22 mouse cellular contexts compared by ENCODE assay signal in genomic region chr10:33107942-33108341, GRCm38 (mm10). TPM values are rescaled to one million over a fixed set of nuclear protein-coding genes. Genes with fewer than 3 reads are reported as not detected.
A peak's percentile ranks its signal among the peaks of the same experiment; 100 is the strongest.
DNase-seq lines count a peak whose midpoint lies in the region; ATAC-seq lines count a peak whose summit lies in the region.
"Had no signal": no experiment of that assay in that cellular context is flagged by ENCODE, and none has a peak within 500 bp of the region (broad histone marks: within the 10 kb centered on the region; RNA-seq: fewer than 3 reads in every experiment).

No protein-coding gene starts in this region.

- H3K27ac ChIP-seq in embryonic facial prominence, embryonic 14.5 days (replicated peaks; ENCODE audit: low read depth, low read length), result no peak overlapping the region
- no peak overlapping the region for H3K27ac ChIP-seq in embryonic facial prominence, embryonic 10.5 days (replicated peaks)
- H3K27ac ChIP-seq in hindbrain, embryonic 11.5 days (ENCODE audit: low read depth, low read length), result no peak overlapping the region
- H3K27ac ChIP-seq in hindbrain, embryonic 14.5 days, result no peak overlapping the region
- no peak overlapping the region for H3K27ac ChIP-seq in neural tube, embryonic 11.5 days (ENCODE audit: low read depth, low read length)
- H3K27ac ChIP-seq in neural tube, embryonic 15.5 days (replicated peaks), result no peak overlapping the region
- H3K27ac ChIP-seq: forebrain, embryonic 15.5 days; heart, adult 2 months; hindbrain, embryonic 10.5 days; intestine, embryonic 15.5 days had no signal

- H3K27me3 ChIP-seq in embryonic facial prominence, embryonic 14.5 days (replicated peaks; ENCODE audit: control insufficient read depth, insufficient read depth, low read length), result no peaks in the 10 kb centered on the region
- no peaks in the 10 kb centered on the region for H3K27me3 ChIP-seq in embryonic facial prominence, embryonic 10.5 days (replicated peaks; ENCODE audit: low read depth, poor library complexity, severe bottlenecking)
- H3K27me3 ChIP-seq in hindbrain, embryonic 11.5 days (ENCODE audit: control insufficient read depth, insufficient read depth, low read length), result no peaks in the 10 kb centered on the region
- no peaks in the 10 kb centered on the region for H3K27me3 ChIP-seq in hindbrain, embryonic 14.5 days (ENCODE audit: control insufficient read depth, insufficient read depth, low read length)
- H3K27me3 ChIP-seq in neural tube, embryonic 11.5 days (ENCODE audit: control insufficient read depth, insufficient read depth, low read length), result no peaks in the 10 kb centered on the region
- no peaks in the 10 kb centered on the region for H3K27me3 ChIP-seq in neural tube, embryonic 15.5 days (replicated peaks)
- H3K27me3 ChIP-seq: CH12.LX; forebrain, embryonic 15.5 days; heart, embryonic 12.5 days; intestine, embryonic 15.5 days had no signal

- H3K9ac ChIP-seq in embryonic facial prominence, embryonic 14.5 days (ENCODE audit: low read depth, low read length), result no peak overlapping the region
- H3K9ac ChIP-seq in hindbrain, embryonic 11.5 days (ENCODE audit: low read depth, low read length), result no peak overlapping the region
- H3K9ac ChIP-seq in hindbrain, embryonic 14.5 days, result no peak overlapping the region
- no peak overlapping the region for H3K9ac ChIP-seq in neural tube, embryonic 11.5 days (ENCODE audit: low read length)
- H3K9ac ChIP-seq in neural tube, embryonic 15.5 days (replicated peaks), result no peak overlapping the region
- H3K9ac ChIP-seq: forebrain, embryonic 15.5 days; heart, embryonic 12.5 days; intestine, embryonic 15.5 days had no signal

- no peak for ATAC-seq in embryonic facial prominence, embryonic 14.5 days (ENCODE audit: low read depth)
- ATAC-seq in hindbrain, embryonic 11.5 days (ENCODE audit: low FRiP score), result no peak
- ATAC-seq in hindbrain, embryonic 14.5 days (ENCODE audit: low FRiP score), result no peak
- ATAC-seq in neural tube, embryonic 11.5 days (ENCODE audit: insufficient read depth, low FRiP score, low TSS enrichment), result 0 out of 2 replicates have a peak, but pooled peaks have one; percentile 48
- ATAC-seq in neural tube, embryonic 15.5 days (ENCODE audit: low FRiP score), result no peak
- ATAC-seq: forebrain, embryonic 15.5 days; intestine, embryonic 15.5 days had no signal

- intact Hi-C loops in left cerebral cortex, postnatal 25 days (cut with DNase I), result no loop called here

- peak; percentile 11 for DNase-seq in embryonic facial prominence, embryonic 14.5 days (ENCODE audit: low spot score)
- no peak for DNase-seq in embryonic facial prominence, embryonic 10.5 days (ENCODE audit: low spot score)
- peak; percentile 1 for DNase-seq in hindbrain, embryonic 11.5 days (ENCODE audit: low spot score)
- DNase-seq in hindbrain, embryonic 14.5 days (ENCODE audit: low spot score), result no peak
- DNase-seq in neural tube, embryonic 11.5 days (ENCODE audit: low spot score), result no peak
- peak; percentile 84 for DNase-seq in retina, postnatal 1 day
- no peak for DNase-seq in left cerebral cortex, postnatal 25 days (ENCODE audit: low spot score in 2 of 2)
- DNase-seq: adrenal gland, adult 8-10 months; adrenal gland, postnatal 36 days; cerebellum, adult 11-12 months; cerebellum, adult 9-10 months; cerebellum, postnatal 25 days; gastrocnemius, postnatal 14 days; heart, adult 2 months; kidney, adult 18-20 months had no signal

- H3K9me3 ChIP-seq in embryonic facial prominence, embryonic 14.5 days (ENCODE audit: control insufficient read depth, low read length), result no peaks in the 10 kb centered on the region
- H3K9me3 ChIP-seq in embryonic facial prominence, embryonic 10.5 days, result no peaks in the 10 kb centered on the region
- no peaks in the 10 kb centered on the region for H3K9me3 ChIP-seq in hindbrain, embryonic 11.5 days (ENCODE audit: control insufficient read depth, low read length)
- H3K9me3 ChIP-seq in hindbrain, embryonic 14.5 days (ENCODE audit: control insufficient read depth, low read length), result no peaks in the 10 kb centered on the region
- no peaks in the 10 kb centered on the region for H3K9me3 ChIP-seq in neural tube, embryonic 11.5 days (ENCODE audit: control insufficient read depth, low read length)
- H3K9me3 ChIP-seq in neural tube, embryonic 15.5 days (replicated peaks), result no peaks in the 10 kb centered on the region
- H3K9me3 ChIP-seq: forebrain, embryonic 15.5 days; heart, embryonic 12.5 days; hindbrain, embryonic 10.5 days; intestine, embryonic 15.5 days had no signal

- no peaks in the 10 kb centered on the region for H3K4me1 ChIP-seq in embryonic facial prominence, embryonic 14.5 days (ENCODE audit: control insufficient read depth, insufficient read depth, low read length)
- no peaks in the 10 kb centered on the region for H3K4me1 ChIP-seq in embryonic facial prominence, embryonic 10.5 days
- no peaks in the 10 kb centered on the region for H3K4me1 ChIP-seq in hindbrain, embryonic 11.5 days (replicated peaks; ENCODE audit: control insufficient read depth, insufficient read depth, low read length)
- no peaks in the 10 kb centered on the region for H3K4me1 ChIP-seq in hindbrain, embryonic 14.5 days (replicated peaks; ENCODE audit: control insufficient read depth, insufficient read depth, low read length)
- no peaks in the 10 kb centered on the region for H3K4me1 ChIP-seq in neural tube, embryonic 11.5 days (ENCODE audit: control insufficient read depth, insufficient read depth, low read length)
- H3K4me1 ChIP-seq in neural tube, embryonic 15.5 days, result no peaks in the 10 kb centered on the region
- H3K4me1 ChIP-seq: forebrain, embryonic 15.5 days; heart, embryonic 12.5 days; hindbrain, embryonic 10.5 days; intestine, embryonic 15.5 days had no signal

- no peak overlapping the region for H3K4me2 ChIP-seq in embryonic facial prominence, embryonic 14.5 days (ENCODE audit: low read depth, low read length)
- H3K4me2 ChIP-seq in hindbrain, embryonic 11.5 days (replicated peaks; ENCODE audit: low read depth, low read length), result no peak overlapping the region
- no peak overlapping the region for H3K4me2 ChIP-seq in hindbrain, embryonic 14.5 days (replicated peaks)
- H3K4me2 ChIP-seq in neural tube, embryonic 11.5 days (ENCODE audit: low read depth), result no peak overlapping the region
- H3K4me2 ChIP-seq in neural tube, embryonic 15.5 days, result no peak overlapping the region
- H3K4me2 ChIP-seq: forebrain, embryonic 15.5 days; heart, embryonic 12.5 days; intestine, embryonic 15.5 days had no signal

- no peak overlapping the region for H3K4me3 ChIP-seq in embryonic facial prominence, embryonic 14.5 days (ENCODE audit: low read depth, low read length)
- no peak overlapping the region for H3K4me3 ChIP-seq in embryonic facial prominence, embryonic 10.5 days
- H3K4me3 ChIP-seq in hindbrain, embryonic 11.5 days (ENCODE audit: low read depth, low read length), result no peak overlapping the region
- no peak overlapping the region for H3K4me3 ChIP-seq in hindbrain, embryonic 14.5 days (replicated peaks; ENCODE audit: low read length)
- H3K4me3 ChIP-seq in neural tube, embryonic 11.5 days (ENCODE audit: low read depth, low read length), result no peak overlapping the region
- H3K4me3 ChIP-seq in neural tube, embryonic 15.5 days (replicated peaks), result no peak overlapping the region
- H3K4me3 ChIP-seq: forebrain, embryonic 15.5 days; heart, adult 2 months; heart, embryonic 12.5 days; hindbrain, embryonic 10.5 days; intestine, embryonic 15.5 days had no signal

- no peaks in the 10 kb centered on the region for H3K36me3 ChIP-seq in embryonic facial prominence, embryonic 14.5 days (ENCODE audit: control insufficient read depth, insufficient read depth, low read length)
- no peaks in the 10 kb centered on the region for H3K36me3 ChIP-seq in embryonic facial prominence, embryonic 10.5 days (replicated peaks)
- no peaks in the 10 kb centered on the region for H3K36me3 ChIP-seq in hindbrain, embryonic 11.5 days (ENCODE audit: control insufficient read depth, insufficient read depth, low read length)
- H3K36me3 ChIP-seq in hindbrain, embryonic 14.5 days (replicated peaks; ENCODE audit: control insufficient read depth, insufficient read depth), result no peaks in the 10 kb centered on the region
- no peaks in the 10 kb centered on the region for H3K36me3 ChIP-seq in neural tube, embryonic 11.5 days (ENCODE audit: control insufficient read depth, insufficient read depth, low read length)
- no peaks in the 10 kb centered on the region for H3K36me3 ChIP-seq in neural tube, embryonic 15.5 days
- H3K36me3 ChIP-seq: forebrain, embryonic 15.5 days; heart, embryonic 12.5 days; hindbrain, embryonic 10.5 days; intestine, embryonic 15.5 days had no signal

RNA-seq across cellular contexts. Expression of gene Trdn, which starts 27.6 kb away (rescaled TPM):
- polyA plus RNA-seq in embryonic facial prominence, embryonic 14.5 days (2014; fragmentation: Nextera tagmentation; extraction: Ambion mirVana), result 27.5 and 38.4 TPM in 2 replicates
- not detected in 2 replicates for polyA plus RNA-seq in embryonic facial prominence, embryonic 10.5 days (2016; fragmentation: Nextera tagmentation; extraction: Ambion mirVana)
- 0.33 and 0.42 TPM in 2 replicates for polyA plus RNA-seq in hindbrain, embryonic 11.5 days (2014; fragmentation: Nextera tagmentation; extraction: Ambion mirVana)
- 0.13 TPM in 1 of 2 replicates, not detected in the other for polyA plus RNA-seq in hindbrain, embryonic 14.5 days (2014; fragmentation: Nextera tagmentation; extraction: Ambion mirVana)
- 1.7 and 2.0 TPM in 2 replicates for polyA plus RNA-seq in neural tube, embryonic 11.5 days (2014; fragmentation: Nextera tagmentation; extraction: Ambion mirVana)
- 0.74 and 1.7 TPM in 2 replicates for polyA plus RNA-seq in neural tube, embryonic 15.5 days (2015; fragmentation: Nextera tagmentation; extraction: Ambion mirVana)
- under 1 TPM; 0.57 to 0.96 TPM for total RNA-seq in left cerebral cortex, postnatal 25 days (2021)
- total RNA-seq: adrenal gland, adult 8-10 months; adrenal gland, postnatal 36 days; CH12.LX had no signal
- polyA plus RNA-seq: cortical plate, adult 2 months; hindbrain, embryonic 10.5 days had no signal

Comparison
In these comparisons a context has a peak if more than half of its experiments do, and no peak if none do; other contexts are left out.
1. DNase-seq: peak in embryonic facial prominence, embryonic 14.5 days (single experiment), hindbrain, embryonic 11.5 days (single experiment) and retina, postnatal 1 day (single experiment); none in embryonic facial prominence, embryonic 10.5 days (single experiment), hindbrain, embryonic 14.5 days (single experiment), neural tube, embryonic 11.5 days (single experiment) and left cerebral cortex, postnatal 25 days (0 of 2).